Mouse (Mus musculus): Measurements from ENCODE around the gene Ndufa10. TPM values are rescaled to one million over a fixed set of nuclear protein-coding genes. Genes with fewer than 3 reads are reported as not detected.

The Ndufa10 gene
- total and polyA plus RNA-seq, 2 experiments from 2014 or later = 168 to 329 TPM

GRCm38 (mm10) chr1:92496001-92496400, 22.3 kb upstream of the Ndufa10 start, which contains the start of gene Olfr1415:
Olfr1415 (minus strand) TSS chr1:92496101.
- ATAC-seq (ENCODE audit: low FRiP score) = no peak
- H3K4me3 ChIP-seq (ENCODE audit: low read depth, low read length) = no peak within 1 kb of the TSS
- H3K27ac ChIP-seq (ENCODE audit: low read depth, low read length) = no peak within 1 kb of the TSS
- DNase-seq (ENCODE audit: low spot score) = no peak
- H3K4me2 ChIP-seq (ENCODE audit: low read depth, low read length, poor library complexity, severe bottlenecking) = no peak within 1 kb of the TSS
- no peaks in the 10 kb centered on the region for H3K27me3 ChIP-seq (ENCODE audit: insufficient read depth, low read length)
- no peak for TF ChIP-seq CTCF (IDR thresholded peaks at IDR 0.05)
- H3K9ac ChIP-seq (replicated peaks; ENCODE audit: low read length, poor library complexity, severe bottlenecking) = no peak within 1 kb of the TSS
- H3K4me1 ChIP-seq (ENCODE audit: insufficient read depth, low read length) = no peaks in the 10 kb centered on the region
- no peaks in the 10 kb centered on the region for H3K36me3 ChIP-seq (ENCODE audit: insufficient read depth, low read length)
- WGBS = 84% methylated on average over 2 of the region's 2 CpGs
- H3K9me3 ChIP-seq (ENCODE audit: low read length) = no peaks in the 10 kb centered on the region

- ATAC-seq (ENCODE audit: low FRiP score) (no peak), DNase-seq (ENCODE audit: low spot score) (no peak)
- no peak within 1 kb of the TSS for H3K4me2 ChIP-seq (ENCODE audit: low read depth, low read length, poor library complexity, severe bottlenecking)
- no peak within 1 kb of the TSS for H3K4me3 ChIP-seq (ENCODE audit: low read depth, low read length)
- TF ChIP-seq CTCF (IDR thresholded peaks at IDR 0.05) = no peak
- H3K36me3 ChIP-seq (ENCODE audit: insufficient read depth, low read length) = no peaks in the 10 kb centered on the region
- H3K27me3 ChIP-seq (ENCODE audit: insufficient read depth, low read length) = no peaks in the 10 kb centered on the region
- 0 out of 2 replicates have a peak, but pooled peaks cover 4% of the 10 kb centered on the region for H3K9me3 ChIP-seq (ENCODE audit: low read length)
- H3K27ac ChIP-seq (ENCODE audit: low read depth, low read length) = no peak within 1 kb of the TSS
- no peak within 1 kb of the TSS for H3K9ac ChIP-seq (replicated peaks; ENCODE audit: low read length, poor library complexity, severe bottlenecking)
- no peaks in the 10 kb centered on the region for H3K4me1 ChIP-seq (ENCODE audit: insufficient read depth, low read length)
Measured at GRCm38 (mm10) chr1:92485013-92485412, 11.4 kb upstream of the Ndufa10 start, which contains the start of gene Olfr1416. Olfr1416 (minus strand) TSS chr1:92485113.

- H3K9me3 ChIP-seq (ENCODE audit: low read length) = no peaks in the 10 kb centered on the region
- peak overlapping the region; percentile 91 for H3K4me2 ChIP-seq (ENCODE audit: low read depth, low read length, poor library complexity, severe bottlenecking)
- H3K9ac ChIP-seq (replicated peaks; ENCODE audit: low read length, poor library complexity, severe bottlenecking) = peak overlapping the region; percentile 97
- no peak for TF ChIP-seq CTCF (IDR thresholded peaks at IDR 0.05)
- H3K36me3 ChIP-seq (ENCODE audit: insufficient read depth, low read length) = peaks cover 15% of the 10 kb centered on the region; the same call in 1 of the 2 replicates
- peak; percentile 6 for DNase-seq (ENCODE audit: low spot score)
- no peaks in the 10 kb centered on the region for H3K27me3 ChIP-seq (ENCODE audit: insufficient read depth, low read length)
- 5% methylated on average over 10 of the region's 10 CpGs for WGBS
- H3K4me3 ChIP-seq (ENCODE audit: low read depth, low read length) = peak overlapping the region; percentile 100
- H3K4me1 ChIP-seq (ENCODE audit: insufficient read depth, low read length) = peaks cover 2% of the 10 kb centered on the region; the same call in 1 of the 2 replicates
- peak; percentile 77 for ATAC-seq (ENCODE audit: low FRiP score)
- H3K27ac ChIP-seq (ENCODE audit: low read depth, low read length) = peak overlapping the region; percentile 85
Measured at GRCm38 (mm10) chr1:92474066-92474578, 462 bp upstream of the Ndufa10 start.

- 93% methylated on average over 4 of the region's 4 CpGs for WGBS
- peaks cover 2% of the 10 kb centered on the region; the same call in 1 of the 2 replicates for H3K4me1 ChIP-seq (ENCODE audit: insufficient read depth, low read length)
- no peak overlapping the region for H3K27ac ChIP-seq (ENCODE audit: low read depth, low read length)
- no peak for ATAC-seq (ENCODE audit: low FRiP score)
- H3K9ac ChIP-seq (replicated peaks; ENCODE audit: low read length, poor library complexity, severe bottlenecking) = no peak overlapping the region
- peaks cover 61% of the 10 kb centered on the region for H3K36me3 ChIP-seq (ENCODE audit: insufficient read depth, low read length)
- H3K9me3 ChIP-seq (ENCODE audit: low read length) = no peaks in the 10 kb centered on the region
- H3K4me2 ChIP-seq (ENCODE audit: low read depth, low read length, poor library complexity, severe bottlenecking) = no peak overlapping the region
- no peaks in the 10 kb centered on the region for H3K27me3 ChIP-seq (ENCODE audit: insufficient read depth, low read length)
- H3K4me3 ChIP-seq (ENCODE audit: low read depth, low read length) = no peak overlapping the region
- DNase-seq (ENCODE audit: low spot score) = no peak
- no peak for TF ChIP-seq CTCF (IDR thresholded peaks at IDR 0.05)
Measured at GRCm38 (mm10) chr1:92468891-92469290, 4.8 kb downstream of the Ndufa10 start.

GRCm38 (mm10) chr1:92458416-92458815, 15.2 kb downstream of the Ndufa10 start:
- Histone ChIP-seq H3K27me3 (ENCODE audit: insufficient read depth, low read length) (no peaks in the 10 kb centered on the region), H3K4me2 (ENCODE audit: low read depth, low read length, poor library complexity, severe bottlenecking) (no peak overlapping the region), H3K4me1 (ENCODE audit: insufficient read depth, low read length) (no peaks in the 10 kb centered on the region), H3K9me3 (ENCODE audit: low read length) (no peaks in the 10 kb centered on the region), H3K4me3 (ENCODE audit: low read depth, low read length) (no peak overlapping the region), H3K9ac (replicated peaks; ENCODE audit: low read length, poor library complexity, severe bottlenecking) (no peak overlapping the region), H3K27ac (ENCODE audit: low read depth, low read length) (no peak overlapping the region), H3K36me3 (ENCODE audit: insufficient read depth, low read length) (peaks cover 63% of the 10 kb centered on the region)
- ATAC-seq (ENCODE audit: low FRiP score) = no peak
- no peak for TF ChIP-seq CTCF (IDR thresholded peaks at IDR 0.05)
- 94% methylated on average over 6 of the region's 6 CpGs for WGBS
- no peak for DNase-seq (ENCODE audit: low spot score)

GRCm38 (mm10) chr1:92457758-92458157, 15.9 kb downstream of the Ndufa10 start:
- no peak for TF ChIP-seq CTCF (IDR thresholded peaks at IDR 0.05)
- no peak overlapping the region for H3K4me2 ChIP-seq (ENCODE audit: low read depth, low read length, poor library complexity, severe bottlenecking)
- H3K9ac ChIP-seq (replicated peaks; ENCODE audit: low read length, poor library complexity, severe bottlenecking) = no peak overlapping the region
- DNase-seq (ENCODE audit: low spot score) (no peak), ATAC-seq (ENCODE audit: low FRiP score) (no peak)
- no peaks in the 10 kb centered on the region for H3K27me3 ChIP-seq (ENCODE audit: insufficient read depth, low read length)
- no peaks in the 10 kb centered on the region for H3K9me3 ChIP-seq (ENCODE audit: low read length)
- no peaks in the 10 kb centered on the region for H3K4me1 ChIP-seq (ENCODE audit: insufficient read depth, low read length)
- H3K4me3 ChIP-seq (ENCODE audit: low read depth, low read length) = no peak overlapping the region
- H3K27ac ChIP-seq (ENCODE audit: low read depth, low read length) = no peak overlapping the region
- H3K36me3 ChIP-seq (ENCODE audit: insufficient read depth, low read length) = peaks cover 59% of the 10 kb centered on the region

Data from midbrain, postnatal 0 days (tissue).